Mouse (Mus musculus) retina, postnatal 7 days (tissue): ENCODE measurements around the gene Iqgap3.

Experiments used
- DNase-seq: peaks from one replicate; pipeline ENCODE4 v3.0.0-alpha.2; 2012; ENCODE audit warnings: low read depth, low spot score

Iqgap3 gene

DNA sequence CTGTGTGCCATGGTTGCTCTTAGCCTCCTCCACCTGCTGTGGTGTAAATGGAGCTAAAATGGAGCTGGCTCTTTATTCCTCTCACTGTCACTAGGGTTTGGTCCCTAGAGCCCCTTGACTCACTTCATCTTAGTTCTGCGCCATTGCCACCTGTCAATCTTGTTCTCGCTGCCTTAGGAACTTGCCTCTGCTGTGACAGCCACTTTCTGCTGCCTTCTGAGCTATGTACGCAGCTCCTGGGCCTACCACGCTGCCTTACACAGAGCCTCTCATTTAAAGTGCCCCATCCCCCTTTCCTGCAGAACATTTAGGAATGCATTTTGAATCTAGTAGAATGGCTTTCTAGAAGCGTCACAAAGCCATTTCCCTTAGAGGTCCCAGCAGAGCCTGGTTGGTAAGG is 12.4 kb downstream of the Iqgap3 start:
- DNase-seq: no peak

DNA sequence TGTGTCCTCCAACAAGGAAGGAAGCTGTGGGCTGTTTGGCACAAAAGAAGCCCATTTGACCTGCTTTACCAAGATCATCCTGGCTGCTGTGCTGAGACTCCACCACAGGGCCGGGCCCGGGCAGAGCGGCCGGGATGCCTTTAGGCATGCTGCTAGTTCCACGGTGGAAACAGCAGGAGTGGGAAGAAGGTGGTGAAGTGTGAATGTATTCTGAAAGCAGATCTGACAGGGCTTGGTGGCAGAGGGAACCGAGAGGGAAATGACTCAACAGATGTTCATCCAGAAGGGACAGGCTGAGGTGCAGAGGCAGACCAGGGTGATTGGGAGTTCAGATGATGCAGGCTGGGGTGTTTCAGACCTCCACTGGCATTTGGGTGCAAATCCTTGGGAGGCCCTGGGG is 15.9 kb downstream of the Iqgap3 start:
- no peak for DNase-seq

DNA sequence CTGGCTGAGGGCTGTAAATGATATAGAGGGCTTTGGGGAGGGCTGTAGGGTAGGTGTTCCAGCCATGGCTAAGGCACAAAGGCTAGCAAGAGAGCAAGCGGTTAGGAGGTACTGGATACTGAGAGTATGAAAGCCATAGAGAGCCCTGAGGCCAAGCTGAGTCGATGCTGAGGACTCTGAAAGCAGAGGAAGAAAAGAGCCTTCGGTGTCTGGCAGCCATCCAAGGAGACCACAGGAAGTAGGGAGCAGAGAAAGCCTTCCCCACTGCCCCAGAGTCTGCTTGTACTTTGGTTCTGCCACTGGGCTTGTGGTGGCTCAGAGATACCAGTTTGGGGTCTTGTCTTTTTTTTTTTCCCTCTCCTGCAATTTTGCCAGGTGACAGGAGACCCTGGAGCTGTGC is 18.5 kb downstream of the Iqgap3 start:
- DNase-seq: no peak

DNA sequence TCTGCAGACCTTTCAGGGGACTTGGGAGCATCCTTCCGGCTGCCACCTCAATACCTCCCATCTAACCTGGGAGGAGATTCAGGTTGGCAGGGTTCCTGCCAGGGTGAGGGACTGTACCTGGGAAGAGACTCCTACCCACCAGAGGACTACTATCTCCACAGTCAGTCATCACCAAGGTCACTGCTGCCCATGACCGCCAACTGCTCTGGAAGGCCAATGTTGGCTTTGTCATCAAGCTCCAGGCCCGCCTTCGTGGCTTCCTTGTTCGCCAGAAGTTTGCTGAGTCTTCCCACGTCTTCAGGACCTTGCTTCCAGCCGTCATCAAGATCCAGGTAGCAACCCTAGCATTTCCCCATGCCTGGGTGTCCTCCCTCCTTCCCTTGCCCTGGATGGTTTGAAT is 20.0 kb downstream of the Iqgap3 start:
- no peak for DNase-seq

DNA sequence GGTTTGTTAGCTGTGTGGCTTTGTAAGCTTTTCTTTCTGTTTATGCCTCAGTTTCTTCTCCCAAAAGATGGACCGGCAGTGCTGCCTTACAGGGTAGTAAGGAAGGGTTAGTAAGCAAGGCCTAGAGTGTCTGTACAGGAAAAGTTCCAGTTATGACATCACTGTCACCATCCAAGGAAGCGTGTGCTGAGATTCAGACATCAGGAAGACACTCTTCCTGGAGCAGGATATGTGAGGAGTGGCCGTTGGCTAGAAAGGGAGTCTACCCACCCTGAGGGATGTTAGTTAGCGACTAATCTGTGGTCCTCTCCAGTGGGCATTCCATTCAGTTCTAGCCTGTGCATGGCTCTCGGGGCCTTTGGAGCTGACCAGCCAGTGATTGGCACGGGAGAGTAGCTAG is 20.4 kb downstream of the Iqgap3 start:
- DNase-seq: no peak

DNA sequence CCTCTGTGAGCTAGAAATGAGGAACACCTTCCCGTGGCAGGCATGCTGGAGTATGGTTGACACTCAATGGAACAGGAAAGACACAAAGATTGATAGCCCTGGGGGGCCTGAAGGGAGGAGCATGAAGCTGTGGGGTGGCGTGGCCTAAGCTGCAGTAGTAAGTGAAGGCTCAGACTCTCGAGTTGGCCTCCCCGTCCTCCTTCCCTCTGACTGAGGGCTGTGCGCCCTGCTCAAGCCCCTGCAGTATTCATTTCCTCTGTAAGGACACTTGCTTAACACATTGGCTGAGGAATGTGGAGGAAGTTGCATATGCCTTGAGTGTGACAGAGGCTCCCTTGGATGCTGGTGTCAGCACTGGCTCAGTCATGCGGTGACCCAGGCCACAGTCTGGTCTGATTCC is 20.8 kb downstream of the Iqgap3 start:
- no peak for DNase-seq

DNA sequence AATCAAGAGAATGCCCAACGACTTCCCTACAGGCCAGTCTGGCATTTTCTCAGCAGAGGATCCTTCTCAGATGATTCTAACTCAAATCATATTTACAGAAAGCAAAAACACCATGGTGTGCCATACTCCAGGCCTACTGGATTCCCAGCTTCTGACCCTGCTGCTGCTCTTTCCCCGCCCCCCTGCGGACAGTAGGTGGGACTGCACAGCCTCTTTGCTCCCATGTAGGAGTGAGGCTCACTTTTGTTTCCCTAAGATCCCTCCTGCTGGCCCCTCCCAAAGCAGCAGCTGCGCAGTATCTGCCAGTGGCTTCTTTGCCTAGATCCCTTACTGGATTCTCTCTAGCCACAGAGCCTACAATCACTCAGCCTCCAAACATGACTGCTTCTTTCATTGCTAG is 24.4 kb downstream of the Iqgap3 start:
- DNase-seq: no peak

DNA sequence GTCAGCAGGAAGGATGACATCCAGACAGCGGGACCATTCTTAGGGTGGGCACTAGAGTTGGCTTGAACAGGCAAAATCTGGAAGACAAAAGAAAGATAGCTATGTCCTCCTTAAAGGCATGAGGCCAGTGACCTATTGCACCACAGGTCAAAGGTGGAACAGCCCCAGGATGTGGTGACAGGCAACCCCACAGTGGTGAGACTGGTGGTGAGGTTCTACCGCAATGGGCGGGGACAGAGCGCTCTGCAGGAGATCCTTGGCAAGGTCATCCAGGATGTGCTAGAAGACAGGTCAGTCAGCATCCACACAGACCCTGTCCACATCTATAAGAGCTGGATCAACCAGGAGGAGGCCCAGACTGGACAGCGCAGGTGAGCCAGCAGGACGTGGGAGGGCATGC is 27.4 kb downstream of the Iqgap3 start:
- no peak for DNase-seq

DNA sequence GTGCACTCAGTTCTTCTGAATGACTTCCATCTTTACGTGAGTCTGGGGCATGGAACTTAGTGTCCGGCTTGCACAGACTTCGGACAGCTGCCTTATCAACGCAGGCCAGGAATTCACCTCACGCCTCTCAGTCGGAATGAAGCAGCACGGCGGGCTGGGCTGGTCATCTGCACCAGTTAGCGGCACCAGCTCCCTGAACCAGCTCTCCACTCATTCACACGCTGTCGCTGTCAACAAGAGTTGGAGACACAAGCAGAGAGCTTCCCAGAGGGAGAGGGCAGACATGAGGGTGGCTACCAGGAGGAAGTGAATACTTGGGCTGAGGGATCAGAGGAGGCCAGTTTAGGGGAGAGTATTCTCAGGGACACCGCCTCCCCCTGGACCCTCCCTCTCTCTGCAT is 32.6 kb downstream of the Iqgap3 start:
- DNase-seq: no peak

DNA sequence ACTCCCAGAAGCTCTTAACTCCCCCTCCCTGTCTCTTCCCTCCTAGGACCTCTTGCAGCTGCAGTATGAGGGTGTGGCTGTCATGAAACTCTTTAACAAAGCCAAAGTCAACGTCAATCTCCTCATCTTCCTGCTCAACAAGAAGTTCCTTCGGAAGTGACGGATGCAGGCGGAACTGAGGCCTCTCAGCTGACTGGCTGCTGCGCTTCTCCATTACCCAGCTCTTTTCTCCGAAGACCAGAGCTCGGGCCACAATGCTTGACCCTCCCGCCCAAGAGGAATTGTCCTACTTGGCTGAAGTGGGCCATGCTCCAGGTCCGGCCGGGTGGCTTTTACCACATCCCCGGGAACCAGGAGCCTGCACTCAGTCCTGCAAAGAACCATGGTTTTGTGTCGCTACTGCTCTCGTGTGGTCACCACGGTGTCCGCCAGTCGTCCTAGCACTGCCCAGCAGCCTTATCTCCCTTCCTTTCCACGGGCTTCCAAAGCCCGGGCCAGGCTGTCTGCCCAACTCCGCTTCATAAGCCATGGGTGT is 38.4 kb downstream of the Iqgap3 start:
- DNase-seq: no peak

DNA sequence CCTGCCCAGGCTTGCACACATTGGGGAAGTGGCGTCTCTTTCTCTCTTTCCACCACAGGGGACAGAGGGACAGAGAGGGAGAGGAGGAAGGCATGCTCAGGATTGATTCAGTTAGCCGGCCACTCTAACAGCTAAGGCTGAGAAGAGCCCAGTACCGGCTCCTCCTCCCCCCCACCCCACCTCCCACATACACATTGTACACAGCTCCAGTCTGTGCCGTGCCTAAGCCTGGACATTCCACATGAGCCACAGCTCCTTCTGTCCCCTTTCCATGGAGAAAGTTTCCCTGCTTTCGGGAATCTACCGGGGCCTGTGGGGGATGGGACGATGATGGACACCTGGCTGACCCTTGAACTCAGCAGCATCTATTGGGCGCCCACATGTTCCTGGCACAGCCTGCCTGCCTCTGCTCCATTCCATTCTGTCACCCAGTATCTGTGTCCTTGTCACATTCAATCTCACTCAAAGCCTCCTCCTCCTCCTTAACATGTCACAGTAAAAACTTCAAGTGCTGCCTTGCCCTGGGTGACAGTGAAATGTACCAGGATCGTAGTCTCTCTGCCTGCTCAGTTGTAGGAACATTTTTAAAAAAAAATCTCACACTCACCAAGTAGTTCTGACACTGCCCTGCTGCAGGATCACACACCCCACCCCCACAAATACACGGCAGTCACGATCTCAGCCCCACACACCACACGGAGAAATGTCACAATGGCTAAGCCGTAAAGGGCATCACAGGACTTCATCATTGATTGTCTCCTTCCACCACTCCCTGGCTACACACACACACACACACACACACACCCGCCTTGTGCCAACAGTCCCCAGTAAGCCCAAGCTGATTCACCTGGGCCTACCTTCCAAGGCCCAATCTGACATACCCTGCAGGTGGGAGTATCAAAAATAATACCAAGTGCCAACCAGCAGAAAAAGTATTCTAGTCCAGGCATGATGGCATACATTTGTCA is 39.7 kb downstream of the Iqgap3 start:
- no peak for DNase-seq

DNA sequence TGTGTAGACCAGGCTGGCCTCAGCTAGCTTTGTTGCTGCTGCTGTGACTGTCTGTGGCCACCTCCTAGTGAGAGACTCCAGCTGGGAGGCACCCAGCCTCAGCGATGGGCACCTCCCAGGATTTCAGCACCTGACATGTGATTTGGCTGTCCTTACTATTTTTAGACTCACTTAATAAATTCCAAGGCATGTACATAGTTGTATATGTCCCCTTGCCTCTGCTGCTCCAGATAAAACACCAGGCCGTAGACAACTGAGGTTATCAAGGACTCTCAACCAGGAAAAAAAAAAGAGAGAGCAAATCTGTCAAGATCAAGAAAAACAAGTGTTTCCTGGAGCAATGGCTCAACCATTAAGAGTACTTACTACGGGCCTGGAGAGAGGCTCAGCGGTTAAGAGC is 43.4 kb downstream of the Iqgap3 start:
- DNase-seq: no peak

DNA sequence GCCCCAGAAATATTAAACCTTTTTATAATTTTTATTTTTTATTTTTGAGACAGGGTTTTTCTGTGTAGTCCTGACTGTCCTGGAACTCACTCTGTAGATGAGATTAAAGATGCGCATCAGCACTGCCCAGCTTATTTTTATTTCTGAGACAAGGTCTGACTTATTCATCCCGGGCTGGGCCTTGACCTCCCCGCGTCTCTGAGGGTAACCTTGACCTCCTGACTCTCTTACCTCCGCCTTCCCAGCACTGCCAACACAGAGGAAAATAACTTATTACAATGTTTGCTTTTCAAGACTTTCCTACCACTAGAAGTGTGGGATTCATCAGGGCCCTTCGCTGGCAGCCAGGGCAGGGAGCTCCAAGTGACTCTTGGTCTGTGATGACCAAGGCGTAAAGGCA is 44.4 kb downstream of the Iqgap3 start:
- no peak for DNase-seq

DNA sequence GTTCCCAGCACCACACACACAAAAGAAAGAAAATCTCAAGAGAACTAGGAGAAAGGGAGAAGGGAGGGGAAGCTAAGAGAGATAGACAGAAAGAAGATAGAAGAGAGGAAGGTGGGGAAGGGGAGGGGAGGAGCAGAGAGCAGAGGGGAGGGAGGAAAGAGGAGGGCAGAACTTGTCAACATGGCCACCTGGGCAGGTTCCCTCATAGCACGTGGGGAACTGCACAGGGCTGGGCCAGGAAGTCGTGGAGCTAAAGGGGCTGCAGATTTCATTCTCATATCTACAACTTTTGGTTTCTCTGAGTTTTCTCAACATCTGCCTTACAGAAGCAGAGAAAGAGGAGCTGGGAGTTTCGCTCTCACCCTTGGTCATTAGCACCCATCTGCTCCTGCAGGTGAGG is 45.9 kb downstream of the Iqgap3 start:
- DNase-seq: no peak

DNA sequence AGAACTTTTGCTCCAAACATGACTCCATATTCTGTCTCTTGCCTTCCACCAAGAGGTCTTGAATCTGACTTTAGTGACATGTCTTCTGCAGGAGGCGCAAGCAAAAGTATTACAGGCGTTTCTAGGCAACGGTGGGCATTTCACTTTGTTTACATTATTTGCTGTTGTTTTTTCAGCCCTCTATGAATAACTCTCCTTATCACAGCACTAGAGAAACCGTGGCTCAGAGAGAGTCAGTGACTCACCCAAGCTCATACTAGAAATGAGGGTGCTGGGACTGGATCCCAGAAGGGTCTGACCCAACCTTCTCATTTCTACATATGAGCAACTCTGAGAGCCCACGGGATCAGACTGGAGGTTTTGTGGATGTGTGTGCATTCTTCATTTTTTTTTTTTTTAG is 46.3 kb downstream of the Iqgap3 start:
- DNase-seq: no peak

DNA sequence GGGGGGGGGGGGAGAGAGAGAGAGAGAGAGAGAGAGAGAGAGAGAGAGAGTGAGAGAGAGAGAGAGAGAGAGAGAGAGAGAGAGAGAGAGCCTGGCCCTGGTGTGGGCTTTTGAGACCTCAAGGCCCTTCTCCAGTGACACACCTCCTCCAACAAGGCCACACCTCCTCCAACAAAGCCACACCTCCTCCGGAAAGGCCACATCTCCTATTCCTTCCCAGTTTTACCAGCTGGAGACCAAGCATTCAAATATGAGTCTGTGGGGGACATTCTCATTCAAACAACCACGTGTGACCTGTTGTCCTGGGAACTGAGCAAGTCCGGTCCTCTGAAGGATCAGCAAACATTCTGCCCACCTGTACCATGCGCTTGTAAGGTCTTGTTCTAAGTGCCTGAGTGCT is 47.2 kb downstream of the Iqgap3 start:
- no peak for DNase-seq

DNA sequence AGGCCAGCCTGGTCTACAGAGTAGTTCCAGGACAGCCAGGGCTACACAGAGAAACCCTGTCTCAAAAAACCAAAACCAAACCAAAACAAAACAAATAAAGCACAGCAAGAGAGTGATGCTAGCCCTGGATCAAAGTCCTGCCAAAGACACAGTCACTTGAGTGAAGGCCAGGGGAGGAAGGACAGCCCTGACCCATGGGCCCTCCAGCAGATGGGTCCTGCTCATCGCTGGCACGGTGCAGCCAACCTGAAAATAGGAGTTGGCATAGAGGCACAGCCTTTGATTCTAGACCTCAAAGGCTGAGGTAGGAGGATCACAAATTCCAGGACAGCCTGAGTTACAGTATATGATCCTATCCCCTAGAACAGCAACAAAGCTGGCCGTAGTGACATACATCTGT is 49.3 kb downstream of the Iqgap3 start:
- DNase-seq: no peak

DNA sequence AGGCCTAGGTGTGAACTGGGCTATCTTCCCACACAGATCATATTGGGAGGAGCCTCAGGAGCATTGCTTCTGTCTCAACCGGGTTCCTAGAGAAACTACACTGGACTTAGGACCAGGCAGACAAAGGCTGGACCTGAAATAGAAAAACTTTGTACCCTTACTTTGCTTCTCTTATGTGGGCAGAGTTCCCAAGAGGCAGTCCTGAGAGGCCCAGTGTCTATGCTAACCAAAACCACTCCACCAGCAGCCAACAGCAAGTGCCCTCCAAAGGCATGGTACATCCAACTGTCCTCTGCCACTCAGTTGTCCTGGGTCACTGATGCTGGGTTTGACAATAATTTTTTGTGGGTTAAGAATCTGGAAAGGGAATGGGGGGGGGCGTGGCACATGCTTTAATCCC is 50.7 kb downstream of the Iqgap3 start:
- no peak for DNase-seq

DNA sequence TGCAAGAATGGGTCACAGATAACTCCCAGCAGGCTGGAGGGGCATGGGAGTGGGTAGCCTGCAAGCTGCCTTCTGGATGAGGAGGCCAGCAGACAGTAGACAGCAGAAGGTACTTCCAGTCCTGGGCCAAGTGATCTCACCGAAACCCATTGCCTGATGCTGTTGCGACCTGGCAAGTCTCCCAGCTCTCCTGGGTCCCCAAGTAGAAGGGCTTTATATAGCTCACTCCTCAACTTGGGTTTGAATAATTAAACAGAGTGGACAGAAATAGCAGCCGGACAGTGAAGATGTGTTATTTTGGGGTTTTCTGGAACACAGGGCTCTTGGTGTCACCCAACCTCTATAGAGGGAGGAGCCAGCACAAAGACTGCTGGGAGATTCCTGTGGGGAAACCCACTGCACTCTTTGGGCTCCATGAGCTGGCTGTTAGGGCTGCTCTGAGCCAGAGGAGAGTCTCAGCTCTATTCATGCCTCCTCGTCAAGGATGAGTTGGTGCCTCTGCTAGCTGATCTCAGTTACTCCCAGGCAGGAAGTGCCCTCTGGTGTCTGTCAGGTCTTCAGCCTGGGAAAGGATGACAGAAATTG is 51.5 kb downstream of the Iqgap3 start:
- no peak for DNase-seq

DNA sequence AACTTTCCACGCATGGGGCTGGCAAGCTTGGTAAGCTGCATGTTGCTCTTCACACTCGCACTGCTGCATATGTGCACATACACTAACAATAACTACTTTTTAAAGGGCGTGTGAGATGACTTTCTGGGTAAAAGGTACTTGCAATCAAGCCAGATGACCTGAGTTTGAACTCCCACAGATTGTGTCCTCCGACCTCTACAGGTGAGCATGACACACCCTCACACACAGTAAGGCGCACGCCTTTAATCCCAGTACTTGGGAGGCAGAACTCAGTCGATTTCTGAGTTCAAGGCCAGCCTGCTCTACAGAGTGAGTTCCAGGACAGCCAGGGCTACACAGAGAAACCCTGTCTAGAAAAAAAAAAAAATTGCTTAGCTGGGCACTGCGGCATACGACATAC is 54.6 kb downstream of the Iqgap3 start:
- DNase-seq: no peak

DNA sequence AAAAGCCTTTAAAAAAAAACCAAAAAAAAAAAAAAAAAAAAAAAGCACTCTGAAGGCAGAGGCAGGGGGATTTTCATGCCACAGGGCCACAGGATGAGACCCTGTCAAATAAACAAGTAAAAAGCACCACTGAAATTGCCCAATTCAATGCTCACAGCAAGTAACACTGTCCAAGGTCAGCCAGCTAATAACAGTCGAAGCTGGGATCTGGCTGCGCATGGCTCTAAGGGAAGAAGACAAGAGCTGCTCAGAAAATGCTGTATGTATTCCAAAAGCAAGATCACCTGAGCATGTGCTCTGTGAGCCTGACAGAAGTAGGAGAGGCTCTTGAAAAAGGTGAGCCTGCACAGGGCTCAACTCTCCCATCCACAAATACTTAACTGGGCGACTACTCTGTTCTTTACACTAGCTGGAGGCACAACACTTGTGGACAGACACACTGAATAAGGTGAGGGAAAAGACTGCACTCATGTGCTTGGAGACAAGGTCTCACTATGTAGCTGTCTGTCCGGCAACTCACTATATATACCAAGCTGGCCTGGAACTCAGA is 55.2 kb downstream of the Iqgap3 start:
- no peak for DNase-seq

DNA sequence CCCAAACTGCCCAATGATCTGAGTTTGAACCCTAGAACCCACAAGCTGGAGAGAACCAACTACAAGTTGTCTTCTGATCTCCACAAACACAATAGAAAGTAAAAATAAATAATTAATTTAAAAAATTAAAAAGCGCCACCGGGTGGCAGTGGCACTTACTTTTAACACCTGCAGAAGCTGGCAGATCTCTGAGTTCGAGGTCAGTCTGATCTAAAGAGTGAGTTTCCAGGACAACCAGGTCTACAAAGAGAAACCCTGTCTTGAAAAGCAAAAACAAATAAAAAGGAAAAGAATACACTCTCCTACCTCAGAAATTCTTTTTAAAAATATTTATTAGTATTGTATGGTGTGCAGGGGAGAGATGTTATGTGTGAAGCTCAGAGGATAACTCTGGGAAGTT is 56.0 kb downstream of the Iqgap3 start:
- no peak for DNase-seq
